Mouse (Mus musculus) G1E (cell line): Measurements from ENCODE around the gene Morn1. TPM values are rescaled to one million over a fixed set of nuclear protein-coding genes. Genes with fewer than 3 reads are reported as not detected.

Experiments used
- ATAC-seq: 2 replicates; pipeline ENCODE4 v1.8.0; 2016; ENCODE audit warnings: mild to moderate bottlenecking; ENCODE audit not compliant: insufficient number of reproducible peaks, poor library complexity, low FRiP score, severe bottlenecking; ENCODE audit errors: extremely low read depth
- DNase-seq: peaks from one replicate; pipeline ENCODE4 v3.0.0; 2012; ENCODE audit warnings: low spot score
- H3K27me3 ChIP-seq: 2 replicates; pipeline ENCODE4 v1.6.1; 2012; ENCODE audit warnings: mild to moderate bottlenecking, low read length, inconsistent platforms; ENCODE audit not compliant: insufficient read depth
- H3K36me3 ChIP-seq: replicated peaks from 2 replicates; pipeline ENCODE3; 2012; ENCODE audit warnings: mild to moderate bottlenecking, inconsistent platforms
- H3K4me1 ChIP-seq: 2 replicates; pipeline ENCODE4 v1.6.1; 2012; ENCODE audit warnings: low read depth, low read length, inconsistent platforms, mixed read lengths; ENCODE audit not compliant: insufficient read depth
- H3K4me3 ChIP-seq: 2 replicates; pipeline ENCODE4 v1.5.1; 2012; ENCODE audit warnings: low read depth, mild to moderate bottlenecking, inconsistent platforms, low read length, moderate library complexity, mixed read lengths
- H3K9me3 ChIP-seq: replicated peaks from 2 replicates; pipeline ENCODE4 v1.6.1; 2012; ENCODE audit warnings: inconsistent platforms
- CTCF ChIP-seq: IDR thresholded peaks from 2 replicates; pipeline ENCODE4 v1.5.1; 2012; ENCODE audit warnings: low read depth, low read length, inconsistent platforms, mixed read lengths
- GATA1 ChIP-seq: IDR thresholded peaks from 2 replicates; pipeline ENCODE4 v1.6.1; 2012; ENCODE audit warnings: borderline replicate concordance, low read length, inconsistent platforms, mixed read lengths
- GATA2 ChIP-seq: IDR thresholded peaks from 2 replicates; pipeline ENCODE4 v1.6.1; 2012; ENCODE audit warnings: low read depth, low read length, inconsistent platforms, borderline replicate concordance
- POLR2AphosphoS5 ChIP-seq: IDR thresholded peaks from 2 replicates; pipeline ENCODE4 v1.6.1; 2012; ENCODE audit warnings: low read depth, low read length, inconsistent platforms; ENCODE audit not compliant: insufficient replicate concordance
- TAL1 ChIP-seq: conservative IDR thresholded peaks from 2 replicates; pipeline ENCODE4 v1.6.1; 2012; ENCODE audit warnings: low read depth, low read length, inconsistent platforms, mixed read lengths
- polyA plus RNA-seq: library from polyadenylated mRNA; stranded (reverse); fragments of >175 nt; gene quantifications from 2 replicates; pipeline ENCODE4 v1.2.3, GENCODE M21; 2012
- total RNA-seq, 2 experiments: library from RNA; stranded (forward) in 1 of 2; stranded (reverse) in 1 of 2; fragments of 200-1000 nt in 1 of 2; fragments of >200 nt in 1 of 2; fragmentation: Nextera tagmentation in 1 of 2; gene quantifications; 2 replicates each; pipeline ENCODE4 v1.2.3; 2014 to 2017

The Morn1 gene
- total and polyA plus RNA-seq, 3 experiments, result 2.3 to 5.3 (median 2.9) TPM

GRCm38 (mm10) chr4:155050116-155050515, 36.3 kb upstream of the Morn1 start:
- Histone ChIP-seq H3K4me1 (peaks cover 16% of the 10 kb centered on the region), H3K4me3 (no peak overlapping the region), H3K27me3 (peaks cover 26% of the 10 kb centered on the region), H3K9me3 (no peaks in the 10 kb centered on the region), H3K36me3 (no peaks in the 10 kb centered on the region)
- TF ChIP-seq TAL1 (no peak), GATA2 (no peak), POLR2AphosphoS5 (no peak), GATA1 (no peak), CTCF (no peak)
- ATAC-seq (no peak), DNase-seq (no peak)

GRCm38 (mm10) chr4:155056724-155057123, 29.7 kb upstream of the Morn1 start, which contains the start of gene Plch2:
Gene Plch2, minus strand, starts transcription at chr4:155056784.
- H3K36me3 ChIP-seq, result no peaks in the 10 kb centered on the region
- H3K4me3 ChIP-seq, result no peak within 1 kb of the TSS
- H3K9me3 ChIP-seq, result no peaks in the 10 kb centered on the region
- DNase-seq, result no peak
- ATAC-seq, result no peak
- peaks cover 16% of the 10 kb centered on the region for H3K4me1 ChIP-seq
- TF ChIP-seq GATA2 (no peak), GATA1 (no peak), CTCF (no peak), TAL1 (no peak), POLR2AphosphoS5 (no peak)
- H3K27me3 ChIP-seq, result peaks cover 61% of the 10 kb centered on the region

- DNase-seq (no peak), ATAC-seq (no peak)
- H3K9me3 ChIP-seq, result no peaks in the 10 kb centered on the region
- H3K27me3 ChIP-seq, result peaks cover 69% of the 10 kb centered on the region
- H3K4me3 ChIP-seq, result no peak overlapping the region
- TF ChIP-seq GATA2 (no peak), POLR2AphosphoS5 (no peak), CTCF (no peak), TAL1 (no peak), GATA1 (no peak)
- no peaks in the 10 kb centered on the region for H3K36me3 ChIP-seq
- peaks cover 19% of the 10 kb centered on the region for H3K4me1 ChIP-seq
Observed at GRCm38 (mm10) chr4:155058325-155058724, 28.1 kb upstream of the Morn1 start.

GRCm38 (mm10) chr4:155063895-155064294, 22.5 kb upstream of the Morn1 start:
- no peaks in the 10 kb centered on the region for H3K9me3 ChIP-seq
- H3K4me1 ChIP-seq, result peaks cover 46% of the 10 kb centered on the region
- H3K4me3 ChIP-seq, result peak overlapping the region; percentile 22; the same call in 1 of the 2 replicates
- peaks cover 30% of the 10 kb centered on the region for H3K27me3 ChIP-seq
- ATAC-seq (no peak), DNase-seq (no peak)
- H3K36me3 ChIP-seq, result peaks cover 13% of the 10 kb centered on the region
- no peak for TF ChIP-seq GATA2
- TF ChIP-seq TAL1, result no peak
- TF ChIP-seq POLR2AphosphoS5, result no peak
- TF ChIP-seq CTCF, result no peak
- TF ChIP-seq GATA1, result no peak

DNA sequence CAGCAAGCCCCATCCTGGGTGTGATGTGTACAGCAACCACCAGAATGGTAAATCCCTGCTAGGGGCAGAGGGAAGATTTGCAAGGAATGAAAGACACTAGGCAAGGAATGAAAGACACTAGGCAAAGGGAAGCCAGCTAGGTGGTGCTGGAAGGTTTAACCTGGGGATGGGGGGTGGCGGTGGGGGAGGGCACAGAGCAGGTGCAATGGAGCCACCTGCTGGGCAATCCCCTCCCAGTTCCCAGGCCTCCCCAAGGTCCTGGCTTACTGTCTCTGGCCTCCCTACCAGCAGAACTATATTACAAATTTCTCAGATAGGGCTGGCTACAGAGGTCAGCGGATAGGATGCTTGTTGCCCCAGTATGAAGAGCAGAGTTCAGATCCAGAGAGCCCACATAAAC, 21.9 kb upstream of the Morn1 start:
- Histone ChIP-seq H3K9me3 (no peaks in the 10 kb centered on the region), H3K36me3 (peaks cover 18% of the 10 kb centered on the region), H3K4me1 (peaks cover 52% of the 10 kb centered on the region), H3K27me3 (peaks cover 28% of the 10 kb centered on the region), H3K4me3 (no peak overlapping the region)
- DNase-seq, result no peak
- TF ChIP-seq GATA1, result no peak
- no peak for ATAC-seq

DNA sequence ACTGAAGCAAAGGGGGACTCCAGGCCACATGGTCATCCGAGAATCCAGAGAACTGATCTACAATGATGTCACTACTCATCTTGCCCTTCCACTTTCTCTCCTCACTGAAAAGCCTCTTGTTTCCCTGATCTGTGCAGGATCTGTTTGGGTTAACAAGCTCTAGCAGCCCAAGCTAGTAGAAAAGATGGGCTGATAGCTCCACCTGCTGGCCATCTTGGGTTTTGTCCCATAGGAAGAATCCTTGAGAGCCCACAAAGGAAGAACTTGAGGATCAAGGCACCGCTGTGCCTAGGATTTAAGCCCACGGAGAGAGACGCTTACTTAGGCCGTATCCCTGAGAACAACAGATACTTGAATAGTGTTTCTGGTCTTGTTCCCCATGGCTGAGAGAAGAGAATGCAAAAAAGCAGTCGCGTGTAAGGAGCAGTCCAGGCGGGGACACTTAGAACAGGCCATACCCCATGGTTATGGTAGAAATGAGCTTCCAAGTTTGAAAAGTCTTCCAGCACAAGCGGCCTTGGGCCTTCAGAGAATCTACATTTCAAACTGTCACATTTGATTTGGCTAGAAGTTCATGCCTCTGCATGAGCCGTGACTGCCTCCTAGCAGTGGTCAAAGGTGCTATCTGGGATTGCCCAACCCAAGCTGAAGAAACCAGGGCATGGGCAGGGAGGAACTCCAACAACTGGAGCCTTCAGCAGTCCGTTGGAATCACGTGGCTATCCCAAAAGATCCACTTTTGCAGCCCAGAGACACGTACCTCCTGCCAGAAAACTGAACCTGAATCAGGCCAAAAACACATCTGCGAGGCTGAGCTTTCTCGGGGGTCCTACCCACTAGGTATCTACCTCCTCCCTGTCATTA, 20.2 kb upstream of the Morn1 start:
- H3K36me3 ChIP-seq, result peaks cover 36% of the 10 kb centered on the region
- no peaks in the 10 kb centered on the region for H3K9me3 ChIP-seq
- ATAC-seq (peak; percentile 18), DNase-seq (peak; percentile 84)
- H3K4me1 ChIP-seq, result peaks cover 69% of the 10 kb centered on the region
- TF ChIP-seq GATA2 (no peak), TAL1 (no peak), GATA1 (no peak), POLR2AphosphoS5 (no peak), CTCF (peak; percentile 82)
- peak overlapping the region; percentile 77 for H3K4me3 ChIP-seq
- peaks cover 19% of the 10 kb centered on the region for H3K27me3 ChIP-seq

DNA sequence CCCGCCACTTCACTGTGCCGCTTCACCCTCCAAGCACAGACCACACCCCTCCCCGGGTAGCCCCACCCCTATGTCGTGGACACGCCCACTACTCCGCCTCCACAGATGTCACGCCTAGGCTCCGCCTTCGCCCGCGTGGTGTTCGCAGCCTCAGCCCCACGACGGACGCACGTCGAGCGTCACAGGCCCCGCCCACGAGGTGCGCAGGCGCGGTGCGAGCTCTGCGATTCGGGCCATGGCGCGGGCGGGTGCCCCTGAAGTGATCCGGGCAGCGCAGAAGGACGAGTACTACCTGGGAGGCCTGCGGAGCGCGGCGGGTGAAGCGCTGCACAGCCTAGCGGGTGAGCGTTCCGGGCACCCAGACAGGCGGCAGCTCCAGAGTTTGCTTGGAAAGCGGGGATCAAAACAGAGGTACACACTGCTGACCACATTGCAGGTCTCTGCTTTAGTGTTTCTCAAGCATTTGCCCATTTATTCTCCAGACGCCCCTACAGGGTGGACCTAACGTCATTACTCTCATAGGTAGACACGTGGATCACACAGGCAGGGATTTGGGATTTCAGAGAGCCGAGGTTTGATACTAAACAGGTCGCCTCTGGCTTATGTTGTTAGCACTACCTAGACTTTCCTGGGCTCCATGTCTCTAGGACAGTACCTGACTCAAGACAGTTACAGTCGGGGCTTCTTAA, 19.4 kb upstream of the Morn1 start, which contains the start of gene Pex10:
TSS of gene Pex10 (plus strand) at position 183 of the 689 bp plus-strand sequence.
- Histone ChIP-seq H3K4me1 (peaks cover 76% of the 10 kb centered on the region), H3K9me3 (no peaks in the 10 kb centered on the region), H3K4me3 (peak within 1 kb of the TSS; percentile 77), H3K27me3 (peaks cover 11% of the 10 kb centered on the region), H3K36me3 (peaks cover 43% of the 10 kb centered on the region)
- peak; percentile 86 for ATAC-seq
- DNase-seq, result peak; percentile 99
- TF ChIP-seq GATA1 (no peak), POLR2AphosphoS5 (no peak), CTCF (no peak), GATA2 (no peak), TAL1 (no peak)
